Mouse (Mus musculus): Measurements from ENCODE around the gene Atp2b1. TPM values are rescaled to one million over a fixed set of nuclear protein-coding genes. Genes with fewer than 3 reads are reported as not detected.

Atp2b1 gene
- polyA plus RNA-seq, 1 experiment, result 4.1 TPM

GRCm38 (mm10) chr10:99033830-99034828, 119.9 kb downstream of the Atp2b1 start:
- H3K36me3 ChIP-seq (ENCODE audit: control insufficient read depth, insufficient read depth, low read length), result no peaks in the 10 kb centered on the region
- TF ChIP-seq CTCF (IDR thresholded peaks at IDR 0.05; ENCODE audit: control insufficient read depth, insufficient read depth, insufficient replicate concordance, low read depth, low read length), result no peak
- TF ChIP-seq POLR2A (IDR thresholded peaks at IDR 0.05; ENCODE audit: control insufficient read depth, low read depth, low read length), result no peak

GRCm38 (mm10) chr10:99037185-99038065, 123.2 kb downstream of the Atp2b1 start:
- TF ChIP-seq POLR2A (IDR thresholded peaks at IDR 0.05; ENCODE audit: control insufficient read depth, low read depth, low read length) (no peak), CTCF (IDR thresholded peaks at IDR 0.05; ENCODE audit: control insufficient read depth, insufficient read depth, insufficient replicate concordance, low read depth, low read length) (no peak)
- H3K27ac ChIP-seq (ENCODE audit: control insufficient read depth, insufficient read depth, low read depth, low read length), result no peak overlapping the region
- H3K36me3 ChIP-seq (ENCODE audit: control insufficient read depth, insufficient read depth, low read length), result no peaks in the 10 kb centered on the region
- peaks cover 5% of the 10 kb centered on the region for H3K4me1 ChIP-seq (ENCODE audit: control insufficient read depth, insufficient read depth, low read length)
- no peak overlapping the region for H3K4me3 ChIP-seq (ENCODE audit: control insufficient read depth, low read depth, low read length)
- no peaks in the 10 kb centered on the region for H3K27me3 ChIP-seq (ENCODE audit: control insufficient read depth, insufficient read depth, low read length)

More at GRCm38 (mm10) chr10:99033830-99034828, 119.9 kb downstream of the Atp2b1 start:
- Histone ChIP-seq H3K27me3 (ENCODE audit: control insufficient read depth, insufficient read depth, low read length) (no peaks in the 10 kb centered on the region), H3K4me1 (ENCODE audit: control insufficient read depth, insufficient read depth, low read length) (peaks cover 5% of the 10 kb centered on the region), H3K4me3 (ENCODE audit: control insufficient read depth, low read depth, low read length) (no peak overlapping the region), H3K27ac (ENCODE audit: control insufficient read depth, insufficient read depth, low read depth, low read length) (no peak overlapping the region)

- Histone ChIP-seq H3K27me3 (ENCODE audit: control insufficient read depth, insufficient read depth, low read length) (no peaks in the 10 kb centered on the region), H3K4me1 (ENCODE audit: control insufficient read depth, insufficient read depth, low read length) (peaks cover 5% of the 10 kb centered on the region), H3K27ac (ENCODE audit: control insufficient read depth, insufficient read depth, low read depth, low read length) (no peak overlapping the region), H3K4me3 (ENCODE audit: control insufficient read depth, low read depth, low read length) (no peak overlapping the region), H3K36me3 (ENCODE audit: control insufficient read depth, insufficient read depth, low read length) (no peaks in the 10 kb centered on the region)
- TF ChIP-seq CTCF (IDR thresholded peaks at IDR 0.05; ENCODE audit: control insufficient read depth, insufficient read depth, insufficient replicate concordance, low read depth, low read length) (no peak), POLR2A (IDR thresholded peaks at IDR 0.05; ENCODE audit: control insufficient read depth, low read depth, low read length) (no peak)
These were observed 124.7 kb downstream of the Atp2b1 start for GRCm38 (mm10) chr10:99038866-99039265.

GRCm38 (mm10) chr10:99040171-99040570, 126.0 kb downstream of the Atp2b1 start:
- Histone ChIP-seq H3K36me3 (ENCODE audit: control insufficient read depth, insufficient read depth, low read length) (no peaks in the 10 kb centered on the region), H3K4me3 (ENCODE audit: control insufficient read depth, low read depth, low read length) (no peak overlapping the region), H3K4me1 (ENCODE audit: control insufficient read depth, insufficient read depth, low read length) (peaks cover 5% of the 10 kb centered on the region), H3K27ac (ENCODE audit: control insufficient read depth, insufficient read depth, low read depth, low read length) (no peak overlapping the region), H3K27me3 (ENCODE audit: control insufficient read depth, insufficient read depth, low read length) (no peaks in the 10 kb centered on the region)
- no peak for TF ChIP-seq POLR2A (IDR thresholded peaks at IDR 0.05; ENCODE audit: control insufficient read depth, low read depth, low read length)
- TF ChIP-seq CTCF (IDR thresholded peaks at IDR 0.05; ENCODE audit: control insufficient read depth, insufficient read depth, insufficient replicate concordance, low read depth, low read length), result no peak

GRCm38 (mm10) chr10:99046756-99047550, 132.7 kb downstream of the Atp2b1 start:
- H3K27me3 ChIP-seq (ENCODE audit: control insufficient read depth, insufficient read depth, low read length), result no peaks in the 10 kb centered on the region
- TF ChIP-seq CTCF (IDR thresholded peaks at IDR 0.05; ENCODE audit: control insufficient read depth, insufficient read depth, insufficient replicate concordance, low read depth, low read length) (no peak), POLR2A (IDR thresholded peaks at IDR 0.05; ENCODE audit: control insufficient read depth, low read depth, low read length) (no peak)
- H3K4me1 ChIP-seq (ENCODE audit: control insufficient read depth, insufficient read depth, low read length), result no peaks in the 10 kb centered on the region
- no peak overlapping the region for H3K4me3 ChIP-seq (ENCODE audit: control insufficient read depth, low read depth, low read length)
- H3K36me3 ChIP-seq (ENCODE audit: control insufficient read depth, insufficient read depth, low read length), result no peaks in the 10 kb centered on the region
- H3K27ac ChIP-seq (ENCODE audit: control insufficient read depth, insufficient read depth, low read depth, low read length), result no peak overlapping the region

- Histone ChIP-seq H3K4me3 (ENCODE audit: control insufficient read depth, low read depth, low read length) (no peak overlapping the region), H3K27ac (ENCODE audit: control insufficient read depth, insufficient read depth, low read depth, low read length) (no peak overlapping the region), H3K27me3 (ENCODE audit: control insufficient read depth, insufficient read depth, low read length) (no peaks in the 10 kb centered on the region), H3K4me1 (ENCODE audit: control insufficient read depth, insufficient read depth, low read length) (no peaks in the 10 kb centered on the region), H3K36me3 (ENCODE audit: control insufficient read depth, insufficient read depth, low read length) (no peaks in the 10 kb centered on the region)
- TF ChIP-seq CTCF (IDR thresholded peaks at IDR 0.05; ENCODE audit: control insufficient read depth, insufficient read depth, insufficient replicate concordance, low read depth, low read length) (no peak), POLR2A (IDR thresholded peaks at IDR 0.05; ENCODE audit: control insufficient read depth, low read depth, low read length) (no peak)
These were observed 133.3 kb downstream of the Atp2b1 start for GRCm38 (mm10) chr10:99047551-99047940.

All from testis, adult 2 months (tissue).